Mouse (Mus musculus) kidney, adult 2 months (tissue): ENCODE results near the gene Nipal1.

Experiments
- CTCF ChIP-seq: fragments of 200-500 bp; conservative IDR thresholded peaks from 2 replicates; pipeline ENCODE4 v1.5.1; 2011; ENCODE audit warnings: low read depth, mild to moderate bottlenecking, control low read depth, low read length, moderate library complexity, mixed read lengths; ENCODE audit not compliant: insufficient read depth, insufficient read length
- POLR2A ChIP-seq: fragments of 200-500 bp; IDR thresholded peaks from one replicate; pipeline ENCODE4 v1.6.1; 2011; ENCODE audit warnings: low read depth, low read length, control low read depth

DNA sequence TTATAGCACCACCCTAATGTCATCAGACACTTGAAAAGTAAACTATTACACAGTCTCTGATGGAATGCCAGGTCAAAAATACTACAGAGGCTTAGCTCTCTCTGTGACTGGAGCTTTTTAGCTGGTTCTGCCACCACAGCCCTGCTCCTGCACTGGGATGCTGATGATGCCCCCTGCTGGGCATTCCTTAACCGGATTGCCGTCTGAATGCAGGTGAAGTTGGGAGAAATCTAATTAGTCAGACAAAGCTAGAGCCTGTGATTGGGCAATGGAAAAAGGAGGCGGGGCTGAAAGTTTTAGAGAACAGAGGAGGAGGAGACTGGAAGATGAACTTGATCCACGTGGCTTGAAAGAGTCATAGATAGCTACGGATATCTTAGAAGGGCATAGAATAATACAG, 46.6 kb upstream of the Nipal1 start:
- TF ChIP-seq CTCF (peak; percentile 74), POLR2A (no peak)
